Mouse (Mus musculus): ENCODE measurements around the gene Bag5. TPM values are rescaled to one million over a fixed set of nuclear protein-coding genes. Genes with fewer than 3 reads are reported as not detected.

Gene Bag5
- polyA plus RNA-seq, 1 experiment from 2014 or later = 59.0 TPM

DNA sequence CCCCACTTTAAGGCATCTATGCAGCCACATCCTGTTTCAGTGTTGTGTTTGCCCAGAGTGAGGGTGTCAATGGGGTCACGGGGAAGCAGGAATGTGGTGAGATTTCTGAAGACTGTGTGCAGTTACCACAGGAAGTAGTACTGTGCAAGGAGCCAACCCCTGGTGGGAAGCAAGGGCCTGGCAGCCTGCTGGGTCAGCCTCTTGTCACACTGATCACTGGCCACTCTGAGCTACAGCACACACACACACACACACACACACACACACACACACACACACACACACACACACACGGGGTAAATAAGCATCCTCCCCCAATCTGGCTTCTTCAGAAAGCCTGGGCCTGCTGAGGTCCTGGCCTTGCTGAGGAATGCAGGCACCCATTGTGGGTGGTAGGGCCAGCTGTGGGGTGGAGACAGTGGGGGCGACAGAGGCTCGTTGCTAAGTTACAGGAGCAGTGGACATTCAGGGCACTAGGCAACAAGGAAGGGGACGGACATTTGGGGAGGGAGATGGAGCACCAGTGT is 21.6 kb downstream of the Bag5 start:
- Histone ChIP-seq H3K36me3 (ENCODE audit: control insufficient read depth, insufficient read depth, low read length) (no peaks in the 10 kb centered on the region), H3K4me2 (ENCODE audit: low read depth, low read length) (no peak overlapping the region), H3K9ac (ENCODE audit: low read depth, low read length) (no peak overlapping the region), H3K27ac (replicated peaks; ENCODE audit: low read depth, low read length) (peak overlapping the region; percentile 33; the same call in 1 of the 2 replicates), H3K4me1 (ENCODE audit: control insufficient read depth, insufficient read depth, low read length) (peaks cover 23% of the 10 kb centered on the region), H3K9me3 (ENCODE audit: control insufficient read depth, low read length) (no peaks in the 10 kb centered on the region), H3K4me3 (ENCODE audit: low read depth, low read length) (no peak overlapping the region), H3K27me3 (replicated peaks; ENCODE audit: control insufficient read depth, insufficient read depth, low read length) (no peaks in the 10 kb centered on the region)
- ATAC-seq (ENCODE audit: low read depth) = peak; percentile 24; the same call in 1 of the 2 replicates
- WGBS = 13% methylated on average over 4 of the region's 5 CpGs
- DNase-seq (ENCODE audit: low spot score) = peak; percentile 71

DNA sequence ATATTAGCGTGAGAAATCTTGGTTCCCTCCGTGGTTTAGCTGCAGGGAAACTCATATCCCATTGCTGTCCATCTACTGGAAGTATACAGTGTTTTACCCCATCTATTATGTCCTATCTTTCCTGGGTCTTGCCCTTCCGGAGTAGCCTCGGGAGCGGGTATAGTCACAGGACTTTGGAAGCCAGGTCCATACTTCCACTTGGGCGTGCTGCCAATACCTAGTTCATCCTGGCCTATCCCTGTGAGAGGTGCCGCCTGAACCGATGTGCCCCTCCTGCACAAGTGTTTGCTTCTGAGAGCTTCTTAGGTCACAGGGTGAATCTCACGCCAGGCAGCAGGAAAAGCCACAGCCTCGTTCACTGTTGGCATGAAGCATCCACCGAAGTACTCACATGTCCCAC is 23.6 kb downstream of the Bag5 start:
- H3K27ac ChIP-seq (replicated peaks; ENCODE audit: low read depth, low read length) = no peak overlapping the region
- H3K9ac ChIP-seq (ENCODE audit: low read depth, low read length) = no peak overlapping the region
- peaks cover 15% of the 10 kb centered on the region for H3K4me1 ChIP-seq (ENCODE audit: control insufficient read depth, insufficient read depth, low read length)
- no peaks in the 10 kb centered on the region for H3K36me3 ChIP-seq (ENCODE audit: control insufficient read depth, insufficient read depth, low read length)
- no peak overlapping the region for H3K4me3 ChIP-seq (ENCODE audit: low read depth, low read length)
- ATAC-seq (ENCODE audit: low read depth) = no peak
- no peaks in the 10 kb centered on the region for H3K9me3 ChIP-seq (ENCODE audit: control insufficient read depth, low read length)
- H3K27me3 ChIP-seq (replicated peaks; ENCODE audit: control insufficient read depth, insufficient read depth, low read length) = no peaks in the 10 kb centered on the region
- 83% methylated on average over 11 of the region's 11 CpGs for WGBS
- no peak overlapping the region for H3K4me2 ChIP-seq (ENCODE audit: low read depth, low read length)
- no peak for DNase-seq (ENCODE audit: low spot score)

DNA sequence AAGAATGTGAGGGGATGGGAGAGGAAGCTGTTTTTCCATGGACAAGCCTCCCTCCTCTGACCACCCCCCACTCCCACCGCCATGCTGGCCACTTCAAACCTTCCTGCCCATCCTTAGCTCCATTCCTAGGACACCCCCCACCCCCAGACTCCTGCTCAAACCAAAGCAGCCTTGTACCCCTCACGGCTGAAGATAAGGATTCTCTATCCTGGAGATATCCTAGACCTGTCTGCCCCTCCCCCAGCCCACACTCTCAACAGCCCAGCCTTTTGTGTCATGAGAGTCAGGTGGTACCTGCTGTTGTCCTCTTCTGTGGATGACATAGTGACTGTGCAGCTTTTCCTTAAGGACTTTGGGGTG is 25.0 kb downstream of the Bag5 start:
- DNase-seq (ENCODE audit: low spot score) (no peak), ATAC-seq (ENCODE audit: low read depth) (no peak)
- no peak overlapping the region for H3K4me3 ChIP-seq (ENCODE audit: low read depth, low read length)
- peaks cover 1% of the 10 kb centered on the region for H3K4me1 ChIP-seq (ENCODE audit: control insufficient read depth, insufficient read depth, low read length)
- H3K9ac ChIP-seq (ENCODE audit: low read depth, low read length) = no peak overlapping the region
- no peaks in the 10 kb centered on the region for H3K9me3 ChIP-seq (ENCODE audit: control insufficient read depth, low read length)
- H3K27ac ChIP-seq (replicated peaks; ENCODE audit: low read depth, low read length) = no peak overlapping the region; the same call in 1 of the 2 replicates
- WGBS = 14% methylated on average over 2 of the region's 2 CpGs
- no peaks in the 10 kb centered on the region for H3K27me3 ChIP-seq (replicated peaks; ENCODE audit: control insufficient read depth, insufficient read depth, low read length)
- no peak overlapping the region for H3K4me2 ChIP-seq (ENCODE audit: low read depth, low read length)
- no peaks in the 10 kb centered on the region for H3K36me3 ChIP-seq (ENCODE audit: control insufficient read depth, insufficient read depth, low read length)

DNA sequence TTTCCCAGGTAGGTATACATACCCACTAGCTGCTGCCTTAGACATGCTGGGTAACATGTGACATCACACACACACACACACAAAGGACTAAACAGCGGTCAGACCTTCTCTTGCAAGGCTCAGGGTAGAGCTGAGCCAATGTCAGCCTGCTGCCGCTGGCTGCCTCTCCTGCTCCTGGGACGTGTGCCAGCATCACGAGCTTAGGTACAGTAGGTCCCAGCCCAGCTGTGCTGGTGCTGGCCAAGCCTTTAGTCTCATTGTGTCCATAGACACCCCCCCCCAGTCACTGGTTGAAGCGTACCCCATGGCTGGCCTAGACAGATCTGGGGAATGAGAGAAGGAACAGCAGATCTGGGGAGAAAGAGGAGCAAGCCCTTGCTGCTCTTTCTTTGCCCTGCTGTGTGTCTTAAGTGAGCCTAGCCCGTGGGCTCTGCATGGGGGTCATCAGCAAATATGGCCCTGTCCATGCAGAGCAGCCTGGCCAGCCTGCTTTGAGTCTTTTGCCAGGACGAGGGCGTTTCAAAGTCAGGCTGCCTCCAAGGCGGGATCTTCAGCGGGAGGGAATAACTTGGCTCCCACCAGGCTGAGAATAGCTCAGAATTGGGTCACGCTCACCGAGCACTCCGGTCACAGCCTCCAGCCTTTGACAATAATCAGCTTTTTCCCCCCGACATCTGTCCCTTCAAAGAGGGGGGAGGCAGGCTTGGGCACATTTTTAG is 25.5 kb downstream of the Bag5 start:
- peak; percentile 78 for DNase-seq (ENCODE audit: low spot score)

DNA sequence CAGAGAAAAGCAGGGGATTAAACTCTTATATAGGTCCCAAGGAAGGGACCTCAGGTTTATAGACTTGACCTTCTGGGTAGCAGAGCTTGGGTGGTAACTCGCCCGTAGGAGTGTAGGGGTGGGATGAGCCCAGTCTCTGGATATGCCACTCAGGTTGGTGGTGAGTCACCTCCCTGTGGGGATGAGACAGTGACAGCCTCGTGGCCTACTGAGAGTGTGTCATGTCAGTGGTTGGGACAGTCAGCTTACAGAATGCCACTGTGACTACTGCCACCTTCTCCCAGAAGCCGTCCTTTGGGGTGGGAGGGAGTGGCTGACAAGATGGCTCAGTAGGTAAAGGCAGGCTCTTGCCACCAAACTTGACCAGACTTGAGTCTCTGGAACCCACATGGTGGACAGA is 26.7 kb downstream of the Bag5 start:
- H3K27ac ChIP-seq (replicated peaks; ENCODE audit: low read depth, low read length) = no peak overlapping the region
- no peak for ATAC-seq (ENCODE audit: low read depth)

More for the DNA sequence above, 25.5 kb downstream of the Bag5 start:
- H3K27me3 ChIP-seq (replicated peaks; ENCODE audit: control insufficient read depth, insufficient read depth, low read length) = no peaks in the 10 kb centered on the region
- H3K9me3 ChIP-seq (ENCODE audit: control insufficient read depth, low read length) = no peaks in the 10 kb centered on the region
- no peak overlapping the region for H3K4me2 ChIP-seq (ENCODE audit: low read depth, low read length)
- 0 out of 2 replicates have a peak, but pooled peaks cover 4% of the 10 kb centered on the region for H3K36me3 ChIP-seq (ENCODE audit: control insufficient read depth, insufficient read depth, low read length)
- peak; percentile 66 for ATAC-seq (ENCODE audit: low read depth)
- H3K4me3 ChIP-seq (ENCODE audit: low read depth, low read length) = no peak overlapping the region
- H3K27ac ChIP-seq (replicated peaks; ENCODE audit: low read depth, low read length) = no peak overlapping the region; the same call in 1 of the 2 replicates
- WGBS = 37% methylated on average over 13 of the region's 14 CpGs
- H3K4me1 ChIP-seq (ENCODE audit: control insufficient read depth, insufficient read depth, low read length) = no peaks in the 10 kb centered on the region
- H3K9ac ChIP-seq (ENCODE audit: low read depth, low read length) = no peak overlapping the region

DNA sequence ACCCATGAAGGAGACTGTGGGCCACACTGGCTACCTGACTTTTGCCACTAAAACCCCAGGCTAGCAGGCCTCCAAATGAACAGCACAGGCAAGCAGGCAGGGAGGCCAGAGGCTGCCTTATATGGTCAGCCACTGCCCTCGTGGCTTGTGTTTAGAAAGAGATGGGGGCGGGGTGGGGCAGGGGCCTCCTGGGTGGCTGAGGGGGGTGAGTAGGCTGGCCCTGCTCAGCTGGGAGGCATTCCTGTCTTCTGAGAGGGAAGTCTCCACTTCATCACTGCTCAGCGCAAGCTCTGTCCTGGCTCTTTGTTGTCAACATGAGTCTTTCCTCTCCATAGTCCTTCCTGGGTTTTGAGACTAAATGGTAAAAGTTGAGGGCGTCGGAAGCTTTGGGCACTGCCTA is 30.3 kb downstream of the Bag5 start:
- 65% methylated on average over 4 of the region's 5 CpGs for WGBS
- Histone ChIP-seq H3K9ac (ENCODE audit: low read depth, low read length) (no peak overlapping the region), H3K4me2 (ENCODE audit: low read depth, low read length) (no peak overlapping the region), H3K36me3 (ENCODE audit: control insufficient read depth, insufficient read depth, low read length) (0 out of 2 replicates have a peak, but pooled peaks cover 5% of the 10 kb centered on the region), H3K4me1 (ENCODE audit: control insufficient read depth, insufficient read depth, low read length) (peaks cover 4% of the 10 kb centered on the region; the same call in 1 of the 2 replicates), H3K27me3 (replicated peaks; ENCODE audit: control insufficient read depth, insufficient read depth, low read length) (no peaks in the 10 kb centered on the region), H3K4me3 (ENCODE audit: low read depth, low read length) (no peak overlapping the region), H3K27ac (replicated peaks; ENCODE audit: low read depth, low read length) (no peak overlapping the region), H3K9me3 (ENCODE audit: control insufficient read depth, low read length) (no peaks in the 10 kb centered on the region)
- DNase-seq (ENCODE audit: low spot score) = no peak
- ATAC-seq (ENCODE audit: low read depth) = no peak

More for the DNA sequence above, 26.7 kb downstream of the Bag5 start:
- Histone ChIP-seq H3K36me3 (ENCODE audit: control insufficient read depth, insufficient read depth, low read length) (0 out of 2 replicates have a peak, but pooled peaks cover 5% of the 10 kb centered on the region), H3K9ac (ENCODE audit: low read depth, low read length) (no peak overlapping the region), H3K4me2 (ENCODE audit: low read depth, low read length) (no peak overlapping the region), H3K9me3 (ENCODE audit: control insufficient read depth, low read length) (no peaks in the 10 kb centered on the region), H3K4me1 (ENCODE audit: control insufficient read depth, insufficient read depth, low read length) (no peaks in the 10 kb centered on the region), H3K27me3 (replicated peaks; ENCODE audit: control insufficient read depth, insufficient read depth, low read length) (no peaks in the 10 kb centered on the region), H3K4me3 (ENCODE audit: low read depth, low read length) (no peak overlapping the region)
- WGBS = 78% methylated on average over 4 of the region's 4 CpGs
- no peak for DNase-seq (ENCODE audit: low spot score)

DNA sequence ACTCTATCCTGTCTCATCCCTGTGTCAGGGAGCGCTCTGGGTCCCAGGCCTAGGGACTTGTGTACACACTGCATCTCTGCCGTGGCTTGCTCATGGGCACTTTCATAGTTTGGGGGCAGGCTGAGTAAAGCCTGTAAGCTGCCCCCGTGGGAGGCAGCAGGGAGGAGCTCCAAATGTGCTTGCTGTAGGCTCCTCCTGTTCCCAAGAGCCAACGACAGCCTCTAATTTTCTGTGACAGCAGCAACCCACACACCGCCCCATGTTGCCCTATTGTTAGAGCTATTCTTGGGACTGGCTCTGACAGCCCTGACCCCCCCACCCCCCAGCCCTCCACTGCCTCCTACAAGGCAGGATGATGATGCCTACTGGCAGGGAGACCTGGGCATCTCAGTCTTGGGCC is 31.1 kb downstream of the Bag5 start:
- Histone ChIP-seq H3K27ac (replicated peaks; ENCODE audit: low read depth, low read length) (no peak overlapping the region), H3K27me3 (replicated peaks; ENCODE audit: control insufficient read depth, insufficient read depth, low read length) (no peaks in the 10 kb centered on the region), H3K4me2 (ENCODE audit: low read depth, low read length) (no peak overlapping the region), H3K9me3 (ENCODE audit: control insufficient read depth, low read length) (no peaks in the 10 kb centered on the region), H3K9ac (ENCODE audit: low read depth, low read length) (no peak overlapping the region), H3K4me1 (ENCODE audit: control insufficient read depth, insufficient read depth, low read length) (peaks cover 10% of the 10 kb centered on the region), H3K4me3 (ENCODE audit: low read depth, low read length) (no peak overlapping the region), H3K36me3 (ENCODE audit: control insufficient read depth, insufficient read depth, low read length) (0 out of 2 replicates have a peak, but pooled peaks cover 5% of the 10 kb centered on the region)
- no peak for DNase-seq (ENCODE audit: low spot score)
- no peak for ATAC-seq (ENCODE audit: low read depth)
- WGBS = 77% methylated on average over 5 of the region's 5 CpGs

DNA sequence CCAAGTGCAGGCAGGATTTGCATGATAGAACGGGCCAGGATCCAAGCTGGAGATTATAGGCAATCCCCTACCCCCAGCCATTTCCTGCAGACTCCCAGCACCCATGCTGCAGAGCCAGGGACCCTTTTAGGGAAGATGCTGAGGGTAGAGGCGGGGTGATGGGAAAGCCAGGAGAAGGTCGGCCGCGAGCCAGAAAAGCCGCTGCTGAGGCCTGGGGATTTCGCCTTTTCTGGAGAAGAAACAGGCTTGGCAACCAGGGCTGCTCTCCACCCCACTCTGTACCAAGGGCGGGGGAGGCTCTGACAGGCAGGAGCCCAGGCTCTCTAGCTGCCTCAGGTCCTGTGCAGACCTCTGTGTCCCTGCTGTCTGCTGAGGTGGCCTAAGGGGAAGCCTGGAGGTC is 31.8 kb downstream of the Bag5 start:
- WGBS = 84% methylated on average over 8 of the region's 8 CpGs
- Histone ChIP-seq H3K9ac (ENCODE audit: low read depth, low read length) (no peak overlapping the region), H3K4me3 (ENCODE audit: low read depth, low read length) (no peak overlapping the region), H3K9me3 (ENCODE audit: control insufficient read depth, low read length) (no peaks in the 10 kb centered on the region), H3K36me3 (ENCODE audit: control insufficient read depth, insufficient read depth, low read length) (0 out of 2 replicates have a peak, but pooled peaks cover 5% of the 10 kb centered on the region), H3K27ac (replicated peaks; ENCODE audit: low read depth, low read length) (no peak overlapping the region), H3K4me1 (ENCODE audit: control insufficient read depth, insufficient read depth, low read length) (peaks cover 10% of the 10 kb centered on the region), H3K4me2 (ENCODE audit: low read depth, low read length) (no peak overlapping the region), H3K27me3 (replicated peaks; ENCODE audit: control insufficient read depth, insufficient read depth, low read length) (no peaks in the 10 kb centered on the region)
- ATAC-seq (ENCODE audit: low read depth) = no peak
- DNase-seq (ENCODE audit: low spot score) = no peak

DNA sequence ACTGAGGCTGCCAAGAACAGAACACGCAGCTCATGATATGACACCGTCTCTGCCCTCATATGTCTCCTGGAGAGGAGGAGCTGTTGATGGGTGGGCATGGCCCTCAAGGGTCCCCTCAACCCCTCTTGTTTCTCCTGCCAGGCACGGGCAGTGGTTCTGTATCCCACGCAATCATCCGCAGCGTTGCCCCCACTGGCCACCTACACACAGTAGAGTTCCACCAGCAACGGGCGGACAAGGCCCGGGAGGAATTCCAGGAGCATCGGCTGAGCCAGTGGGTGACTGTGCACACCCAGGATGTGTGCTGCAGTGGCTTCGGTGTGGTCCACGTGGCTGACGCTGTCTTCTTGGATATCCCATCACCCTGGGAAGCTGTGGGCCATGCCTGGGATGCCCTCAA is 32.4 kb downstream of the Bag5 start:
- H3K4me3 ChIP-seq (ENCODE audit: low read depth, low read length) = no peak overlapping the region
- 93% methylated on average over 13 of the region's 13 CpGs for WGBS
- H3K4me1 ChIP-seq (ENCODE audit: control insufficient read depth, insufficient read depth, low read length) = peaks cover 10% of the 10 kb centered on the region
- no peak for DNase-seq (ENCODE audit: low spot score)
- no peaks in the 10 kb centered on the region for H3K9me3 ChIP-seq (ENCODE audit: control insufficient read depth, low read length)
- no peaks in the 10 kb centered on the region for H3K27me3 ChIP-seq (replicated peaks; ENCODE audit: control insufficient read depth, insufficient read depth, low read length)
- H3K36me3 ChIP-seq (ENCODE audit: control insufficient read depth, insufficient read depth, low read length) = 0 out of 2 replicates have a peak, but pooled peaks cover 5% of the 10 kb centered on the region
- ATAC-seq (ENCODE audit: low read depth) = no peak
- H3K9ac ChIP-seq (ENCODE audit: low read depth, low read length) = no peak overlapping the region
- H3K4me2 ChIP-seq (ENCODE audit: low read depth, low read length) = no peak overlapping the region
- no peak overlapping the region for H3K27ac ChIP-seq (replicated peaks; ENCODE audit: low read depth, low read length)
